Mouse (Mus musculus) limb, embryonic 14.5 days (tissue): ENCODE data around the gene Lhx6. TPM values are rescaled to one million over a fixed set of nuclear protein-coding genes. Genes with fewer than 3 reads are reported as not detected.

Experiments
- ATAC-seq: fragments of 200-750 bp; cut with Nextera tagmentation; 2 replicates; pipeline ENCODE4 v1.8.0; 2017; ENCODE audit warnings: low read depth, moderate number of reproducible peaks, moderate TSS enrichment; ENCODE audit not compliant: low FRiP score
- DNase-seq: peaks from one replicate; pipeline ENCODE4 v3.0.0-alpha.2; 2015; ENCODE audit warnings: low spot score
- H3K27ac ChIP-seq: fragments of 300-500 bp; sonication (generic); replicated peaks from 2 replicates; pipeline ENCODE4 v1.5.1; 2014; ENCODE audit warnings: low read depth, mild to moderate bottlenecking, low read length, moderate library complexity, mixed read lengths
- H3K27me3 ChIP-seq: fragments of 300-500 bp; sonication (generic); 2 replicates; pipeline ENCODE4 v1.6.1; 2014; ENCODE audit warnings: low read length, mixed read lengths; ENCODE audit not compliant: control insufficient read depth, insufficient read depth
- H3K36me3 ChIP-seq: fragments of 300-500 bp; sonication (generic); 2 replicates; pipeline ENCODE4 v1.6.1; 2014; ENCODE audit warnings: mild to moderate bottlenecking, low read length, moderate library complexity, mixed read lengths; ENCODE audit not compliant: control insufficient read depth, insufficient read depth
- H3K4me1 ChIP-seq: fragments of 300-500 bp; sonication (generic); 2 replicates; pipeline ENCODE4 v1.6.1; 2014; ENCODE audit warnings: antibody characterized with exemption, low read length, mixed read lengths; ENCODE audit not compliant: control insufficient read depth, insufficient read depth
- H3K4me2 ChIP-seq: fragments of 300-500 bp; sonication (generic); replicated peaks from 2 replicates; pipeline ENCODE4 v1.6.1; 2014; ENCODE audit warnings: low read depth, mild to moderate bottlenecking, low read length, moderate library complexity; ENCODE audit not compliant: severe bottlenecking
- H3K4me3 ChIP-seq: fragments of 300-500 bp; sonication (generic); replicated peaks from 2 replicates; pipeline ENCODE4 v1.5.1; 2014; ENCODE audit warnings: low read length
- H3K9ac ChIP-seq: fragments of 300-500 bp; sonication (generic); 2 replicates; pipeline ENCODE4 v1.6.1; 2014; ENCODE audit warnings: mild to moderate bottlenecking, low read depth, low read length, moderate library complexity; ENCODE audit not compliant: severe bottlenecking
- H3K9me3 ChIP-seq: fragments of 300-500 bp; sonication (generic); 2 replicates; pipeline ENCODE4 v1.6.1; 2016; ENCODE audit warnings: low read length; ENCODE audit not compliant: control insufficient read depth
- POLR2A ChIP-seq: fragments of 200-500 bp; IDR thresholded peaks from 2 replicates; pipeline ENCODE4 v1.8.0; 2012; ENCODE audit warnings: inconsistent platforms, mild to moderate bottlenecking, moderate library complexity, borderline replicate concordance; ENCODE audit not compliant: insufficient read depth, insufficient read length; ENCODE audit errors: extremely low read depth
- WGBS: fragments of 180-500 bp; shearing (Covaris S2); extraction: QIAGEN DNeasy Blood & Tissue Kit; methylation state at CpG from one replicate; pipeline ENCODE4 v1.1.7; 2014; 5-methylcytosine and 5-hydroxymethylcytosine counted together
- polyA plus RNA-seq, 2 experiments: library from polyadenylated mRNA; depleted of rRNA in 1 of 2; stranded (reverse) in 1 of 2; unstranded in 1 of 2; fragments of >200 nt; fragmentation: Nextera tagmentation in 1 of 2; extraction: Ambion mirVana in 1 of 2; gene quantifications; 2 replicates each; pipeline versions ENCODE4 v1.2.1 to v1.2.3; 2012 to 2014

Lhx6 gene
- polyA plus RNA-seq, 2 experiments: 1.3 to 2.0 TPM

GRCm38 (mm10) chr2:36033966-36034365 lies 71.2 kb downstream of the Lhx6 start:
- Histone ChIP-seq H3K4me3 (no peak overlapping the region), H3K9ac (no peak overlapping the region), H3K4me1 (no peaks in the 10 kb centered on the region), H3K9me3 (peaks cover 6% of the 10 kb centered on the region), H3K36me3 (peaks cover 40% of the 10 kb centered on the region), H3K27me3 (no peaks in the 10 kb centered on the region), H3K27ac (no peak overlapping the region), H3K4me2 (no peak overlapping the region)
- no peak for DNase-seq
- TF ChIP-seq POLR2A: no peak
- ATAC-seq: no peak
- WGBS: 67% methylated on average over 7 of the region's 7 CpGs

- H3K9ac ChIP-seq: no peak overlapping the region
- H3K4me3 ChIP-seq: no peak overlapping the region
- ATAC-seq: no peak
- H3K36me3 ChIP-seq: peaks cover 31% of the 10 kb centered on the region
- TF ChIP-seq POLR2A: no peak
- H3K27me3 ChIP-seq: no peaks in the 10 kb centered on the region
- no peak overlapping the region for H3K27ac ChIP-seq
- H3K4me1 ChIP-seq: no peaks in the 10 kb centered on the region
- DNase-seq: no peak
- WGBS: 86% methylated on average over 7 of the region's 7 CpGs
- H3K9me3 ChIP-seq: peaks cover 6% of the 10 kb centered on the region
- H3K4me2 ChIP-seq: no peak overlapping the region
These were observed 72.3 kb downstream of the Lhx6 start for GRCm38 (mm10) chr2:36032884-36033283.

Other genes with a start within 250 kb of the Lhx6 start
- 2.5 and 2.8 TPM in 2 replicates for gene Ttll11, start 125.5 kb downstream of the Lhx6 start, polyA plus RNA-seq (2012; rRNA removed)
- gene Ttll11, start 125.5 kb downstream of the Lhx6 start, polyA plus RNA-seq (2014; fragmentation: Nextera tagmentation; extraction: Ambion mirVana): 1.2 and 1.7 TPM in 2 replicates
- gene Ndufa8, start 56.0 kb downstream of the Lhx6 start, polyA plus RNA-seq (2012; rRNA removed): 83.0 and 103 TPM in 2 replicates
- gene Ndufa8, start 56.0 kb downstream of the Lhx6 start, polyA plus RNA-seq (2014; fragmentation: Nextera tagmentation; extraction: Ambion mirVana): 218 and 221 TPM in 2 replicates
- gene Morn5, start 56.0 kb downstream of the Lhx6 start, polyA plus RNA-seq (2012; rRNA removed): 0.19 and 0.46 TPM in 2 replicates
- gene Morn5, start 56.0 kb downstream of the Lhx6 start, polyA plus RNA-seq (2014; fragmentation: Nextera tagmentation; extraction: Ambion mirVana): not detected in 2 replicates
- gene Mrrf, start 31.0 kb upstream of the Lhx6 start, polyA plus RNA-seq (2012; rRNA removed): 21.1 and 31.0 TPM in 2 replicates
- 30.4 and 33.0 TPM in 2 replicates for gene Mrrf, start 31.0 kb upstream of the Lhx6 start, polyA plus RNA-seq (2014; fragmentation: Nextera tagmentation; extraction: Ambion mirVana)
- 41.8 and 46.7 TPM in 2 replicates for gene Rbm18, start 31.4 kb upstream of the Lhx6 start, polyA plus RNA-seq (2012; rRNA removed)
- gene Rbm18, start 31.4 kb upstream of the Lhx6 start, polyA plus RNA-seq (2014; fragmentation: Nextera tagmentation; extraction: Ambion mirVana): 69.7 and 77.5 TPM in 2 replicates
- gene Ptgs1, start 125.0 kb upstream of the Lhx6 start, polyA plus RNA-seq (2012; rRNA removed): 10.7 and 11.9 TPM in 2 replicates
- gene Ptgs1, start 125.0 kb upstream of the Lhx6 start, polyA plus RNA-seq (2014; fragmentation: Nextera tagmentation; extraction: Ambion mirVana): 14.4 and 15.0 TPM in 2 replicates